Mouse (Mus musculus): ENCODE measurements around the gene Rbpms2. TPM values are rescaled to one million over a fixed set of nuclear protein-coding genes. Genes with fewer than 3 reads are reported as not detected.
A peak's percentile ranks its signal among the peaks of the same experiment; 100 is the strongest.

Rbpms2 gene
- 1 to 10 TPM; 1.5 to 2.3 TPM for total RNA-seq (2021)
- long read RNA-seq, experiment 1, partial matches to known transcripts: 0 of 1 reads
- long read RNA-seq, experiment 1, other reads (novel, unspliced or antisense): 1 of 1 reads
- long read RNA-seq, experiment 2, partial matches to known transcripts: 0 of 1 reads
- long read RNA-seq, experiment 2, other reads (novel, unspliced or antisense): 1 of 1 reads

- no peak for DNase-seq (ENCODE audit: low spot score)
These were observed at the start of gene Rbpms2 for GRCm38 (mm10) chr9:65629025-65629766. Rbpms2 (plus strand) TSS chr9:65629648.

- DNase-seq (ENCODE audit: low spot score): peak; percentile 90
These were observed 49.6 kb upstream of the Rbpms2 start, which contains the start of gene Plekho2 for GRCm38 (mm10) chr9:65579781-65580371. Plekho2 (minus strand) TSS chr9:65580040.

GRCm38 (mm10) chr9:65580401-65581256, 48.8 kb upstream of the Rbpms2 start:
- peak; percentile 93 for DNase-seq (ENCODE audit: low spot score)

GRCm38 (mm10) chr9:65583045-65583444, 46.4 kb upstream of the Rbpms2 start:
- DNase-seq (ENCODE audit: low spot score): no peak

GRCm38 (mm10) chr9:65586406-65587269, 42.8 kb upstream of the Rbpms2 start, which contains the start of gene Pif1:
Pif1 (plus strand) TSS chr9:65587160.
- peak; percentile 80 for DNase-seq (ENCODE audit: low spot score)

- no peak for DNase-seq (ENCODE audit: low spot score)
These were observed 42.2 kb upstream of the Rbpms2 start for GRCm38 (mm10) chr9:65587270-65587572.

GRCm38 (mm10) chr9:65587573-65588358, 41.7 kb upstream of the Rbpms2 start:
- DNase-seq (ENCODE audit: low spot score): no peak

GRCm38 (mm10) chr9:65589091-65589490, 40.4 kb upstream of the Rbpms2 start:
- no peak for DNase-seq (ENCODE audit: low spot score)

- DNase-seq (ENCODE audit: low spot score): no peak
These were observed 36.7 kb upstream of the Rbpms2 start for GRCm38 (mm10) chr9:65592721-65593120.

GRCm38 (mm10) chr9:65593596-65593995, 35.9 kb upstream of the Rbpms2 start:
- no peak for DNase-seq (ENCODE audit: low spot score)

GRCm38 (mm10) chr9:65598765-65599249, 30.6 kb upstream of the Rbpms2 start:
- peak; percentile 69 for DNase-seq (ENCODE audit: low spot score)

- DNase-seq (ENCODE audit: low spot score): no peak
These were observed 28.5 kb upstream of the Rbpms2 start for GRCm38 (mm10) chr9:65600951-65601350.

GRCm38 (mm10) chr9:65603401-65604102, 25.9 kb upstream of the Rbpms2 start:
- DNase-seq (ENCODE audit: low spot score): no peak

GRCm38 (mm10) chr9:65605471-65606136, 23.8 kb upstream of the Rbpms2 start:
- peak; percentile 62 for DNase-seq (ENCODE audit: low spot score)

- no peak for DNase-seq (ENCODE audit: low spot score)
These were observed 22.9 kb upstream of the Rbpms2 start for GRCm38 (mm10) chr9:65606321-65607109.

- no peak for DNase-seq (ENCODE audit: low spot score)
These were observed 22.3 kb upstream of the Rbpms2 start for GRCm38 (mm10) chr9:65607120-65607519.

- DNase-seq (ENCODE audit: low spot score): no peak
These were observed 17.4 kb upstream of the Rbpms2 start for GRCm38 (mm10) chr9:65611969-65612486.

- DNase-seq (ENCODE audit: low spot score): no peak
These were observed 16.4 kb upstream of the Rbpms2 start for GRCm38 (mm10) chr9:65613098-65613497.

All from gastrocnemius, adult 18-20 months (tissue).